Mouse (Mus musculus) heart, adult 2 months (tissue): ENCODE measurements around the gene Nt5c3b. TPM values are rescaled to one million over a fixed set of nuclear protein-coding genes. Genes with fewer than 3 reads are reported as not detected.

ENCODE experiments used
- DNase-seq, 2 experiments: peaks; one replicate each; pipeline ENCODE4 v3.0.0; 2021
- H3K27ac ChIP-seq: fragments of 200-600 bp; 2 replicates; pipeline ENCODE4 v1.8.1; 2022
- H3K27me3 ChIP-seq: fragments of 200-500 bp; 2 replicates; pipeline ENCODE4 v1.6.1; 2012; ENCODE audit warnings: mild to moderate bottlenecking, low read length, inconsistent platforms, mixed read lengths; ENCODE audit not compliant: control insufficient read depth, insufficient read depth
- H3K36me3 ChIP-seq: fragments of 200-500 bp; 2 replicates; pipeline ENCODE4 v1.6.1; 2012; ENCODE audit warnings: low read length, inconsistent platforms; ENCODE audit not compliant: control insufficient read depth, insufficient read depth
- H3K4me1 ChIP-seq: fragments of 200-500 bp; 2 replicates; pipeline ENCODE4 v1.6.1; 2011; ENCODE audit warnings: low read length; ENCODE audit not compliant: control insufficient read depth, insufficient read depth
- H3K4me3 ChIP-seq: fragments of 200-600 bp; 2 replicates; pipeline ENCODE4 v1.8.1; 2022
- H3K79me2 ChIP-seq: fragments of 200-500 bp; replicated peaks from 2 replicates; pipeline ENCODE4 v1.6.1; 2012; ENCODE audit warnings: mild to moderate bottlenecking, inconsistent platforms, low read length, moderate library complexity, mixed read lengths; ENCODE audit not compliant: control insufficient read depth, insufficient read depth
- H3K9ac ChIP-seq: fragments of 200-500 bp; 2 replicates; pipeline ENCODE4 v1.6.1; 2012; ENCODE audit warnings: low read depth, mild to moderate bottlenecking, control low read depth, inconsistent platforms, low read length, mixed read lengths
- CTCF ChIP-seq: fragments of 200-600 bp; IDR thresholded peaks from 2 replicates; pipeline ENCODE4 v1.8.1; 2022; ENCODE audit warnings: antibody characterized with exemption, mild to moderate bottlenecking, moderate library complexity
- EP300 ChIP-seq: fragments of 200-500 bp; IDR thresholded peaks from 2 replicates; pipeline ENCODE4 v1.6.1; 2011; ENCODE audit warnings: low read depth, low read length, control low read depth; ENCODE audit not compliant: insufficient read depth
- POLR2A ChIP-seq: fragments of 200-500 bp; IDR thresholded peaks from 2 replicates; pipeline ENCODE4 v1.6.1; 2011; ENCODE audit warnings: mild to moderate bottlenecking, low read depth, low read length, control low read depth; ENCODE audit not compliant: insufficient read depth
- WGBS: fragments of 180-500 bp; shearing (Covaris S2); methylation state at CpG from one replicate; pipeline ENCODE4 v1.1.7; 2018; 5-methylcytosine and 5-hydroxymethylcytosine counted together
- intact Hi-C: fragments of 180-260 bp; cut with DNase I; formaldehyde crosslinking; loops from one replicate; pipeline ENCODE4 v1.15.1; 2025
- polyA plus RNA-seq: library from polyadenylated mRNA; depleted of rRNA; stranded (reverse); fragments of >200 nt; gene quantifications from 2 replicates; pipeline ENCODE4 v1.2.3, GENCODE M21; 2012
- total RNA-seq, 2 experiments: library from RNA; stranded (reverse); gene quantifications; 2 replicates each; pipeline ENCODE4 v1.2.3; 2021

Nt5c3b gene
- total and polyA plus RNA-seq, 3 experiments, result 23.5 to 44.0 (median 24.1) TPM

GRCm38 (mm10) chr11:100423836-100424235 lies 17.8 kb downstream of the Nt5c3b start:
- no peaks in the 10 kb centered on the region for H3K36me3 ChIP-seq
- WGBS, result 95% methylated on average over 7 of the region's 7 CpGs
- peaks cover 3% of the 10 kb centered on the region for H3K4me1 ChIP-seq
- intact Hi-C loops, result no loop called here
- H3K4me3 ChIP-seq, result no peak overlapping the region
- no peak for DNase-seq
- no peak for TF ChIP-seq EP300
- TF ChIP-seq CTCF, result no peak
- H3K79me2 ChIP-seq, result no peaks in the 10 kb centered on the region
- no peak overlapping the region for H3K27ac ChIP-seq
- no peaks in the 10 kb centered on the region for H3K27me3 ChIP-seq
- H3K9ac ChIP-seq, result no peak overlapping the region

GRCm38 (mm10) chr11:100421537-100421936 lies 20.1 kb downstream of the Nt5c3b start:
- intact Hi-C loops, result no loop called here
- no peaks in the 10 kb centered on the region for H3K79me2 ChIP-seq

GRCm38 (mm10) chr11:100414914-100415822 lies 26.4 kb downstream of the Nt5c3b start, which contains the start of gene Fkbp10:
Gene Fkbp10 (plus strand): TSS chr11:100415697.
- intact Hi-C loops, result no loop called here
- H3K36me3 ChIP-seq, result no peaks in the 10 kb centered on the region
- peak within 1 kb of the TSS; percentile 79 for H3K4me3 ChIP-seq
- H3K4me1 ChIP-seq, result peaks cover 7% of the 10 kb centered on the region
- peak within 1 kb of the TSS; percentile 85 for H3K9ac ChIP-seq
- H3K79me2 ChIP-seq, result no peaks in the 10 kb centered on the region
- peak within 1 kb of the TSS; percentile 90 for H3K27ac ChIP-seq
- peak; percentile 74 to 76 for DNase-seq
- WGBS, result under 1% methylated on average over 31 of the region's 31 CpGs
- H3K27me3 ChIP-seq, result no peaks in the 10 kb centered on the region
- TF ChIP-seq EP300, result no peak
- TF ChIP-seq CTCF, result no peak
- TF ChIP-seq POLR2A, result peak; percentile 59

More at GRCm38 (mm10) chr11:100421537-100421936, 20.1 kb downstream of the Nt5c3b start:
- Histone ChIP-seq H3K4me1 (peaks cover under 1% of the 10 kb centered on the region; the same call in 1 of the 2 replicates), H3K9ac (no peak overlapping the region), H3K36me3 (no peaks in the 10 kb centered on the region), H3K27ac (no peak overlapping the region), H3K27me3 (no peaks in the 10 kb centered on the region), H3K4me3 (no peak overlapping the region)
- 75% methylated on average over 8 of the region's 8 CpGs for WGBS
- TF ChIP-seq POLR2A, result no peak
- no peak for TF ChIP-seq CTCF
- TF ChIP-seq EP300, result no peak
- no peak for DNase-seq

GRCm38 (mm10) chr11:100414021-100414913 lies 27.3 kb downstream of the Nt5c3b start, which contains the start of gene P3h4:
Gene P3h4 (minus strand): TSS chr11:100414836.
- peak; percentile 89 to 91 for DNase-seq
- H3K4me3 ChIP-seq, result peak within 1 kb of the TSS; percentile 79
- TF ChIP-seq POLR2A (peak; percentile 39), EP300 (0 out of 2 replicates have a peak, but pooled peaks have one; percentile 29), CTCF (peak; percentile 92)
- peak within 1 kb of the TSS; percentile 85 for H3K9ac ChIP-seq
- H3K36me3 ChIP-seq, result no peaks in the 10 kb centered on the region
- peaks cover 7% of the 10 kb centered on the region for H3K4me1 ChIP-seq
- WGBS, result 2% methylated on average over 93 of the region's 93 CpGs
- H3K27ac ChIP-seq, result peak within 1 kb of the TSS; percentile 90
- H3K79me2 ChIP-seq, result no peaks in the 10 kb centered on the region
- no peaks in the 10 kb centered on the region for H3K27me3 ChIP-seq
- intact Hi-C loops, result no loop called here

GRCm38 (mm10) chr11:100413541-100413940 lies 28.1 kb downstream of the Nt5c3b start:
- Histone ChIP-seq H3K4me1 (peaks cover 7% of the 10 kb centered on the region), H3K9ac (peak overlapping the region; percentile 85), H3K4me3 (peak overlapping the region; percentile 79), H3K27ac (no peak overlapping the region), H3K36me3 (no peaks in the 10 kb centered on the region), H3K79me2 (no peaks in the 10 kb centered on the region), H3K27me3 (no peaks in the 10 kb centered on the region)
- TF ChIP-seq CTCF (no peak), POLR2A (no peak), EP300 (no peak)
- intact Hi-C loops, result no loop called here
- DNase-seq, result no peak
- 70% methylated on average over 11 of the region's 11 CpGs for whole genome bisulfite sequencing
